Mouse (Mus musculus): ENCODE measurements at regions not wholly inside any gene's neighbourhood (a gene's known extent, or its start where the extent isn't known, plus 50 kb on each side); places are given as distances from the start of the nearest gene placed in this dataset.

GRCm38 (mm10) chr10:126770446-126771020 lies 130.6 kb downstream of the Atp23 start:
- Histone ChIP-seq H3K36me3 (ENCODE audit: control insufficient read depth, insufficient read depth, low read length, poor library complexity, severe bottlenecking) (no peaks in the 10 kb centered on the region), H3K27me3 (ENCODE audit: control insufficient read depth, insufficient read depth, low read length, poor library complexity, severe bottlenecking) (no peaks in the 10 kb centered on the region)
- no peak for DNase-seq (ENCODE audit: low read depth, low spot score)

- Histone ChIP-seq H3K36me3 (ENCODE audit: control insufficient read depth, insufficient read depth, low read length, poor library complexity, severe bottlenecking) (no peaks in the 10 kb centered on the region), H3K27me3 (ENCODE audit: control insufficient read depth, insufficient read depth, low read length, poor library complexity, severe bottlenecking) (no peaks in the 10 kb centered on the region)
- no peak for DNase-seq (ENCODE audit: low read depth, low spot score)
Observed at GRCm38 (mm10) chr10:126765648-126766047, 135.5 kb downstream of the Atp23 start.

GRCm38 (mm10) chr10:126764740-126765139 lies 136.4 kb downstream of the Atp23 start:
- no peaks in the 10 kb centered on the region for H3K27me3 ChIP-seq (ENCODE audit: control insufficient read depth, insufficient read depth, low read length, poor library complexity, severe bottlenecking)
- no peaks in the 10 kb centered on the region for H3K36me3 ChIP-seq (ENCODE audit: control insufficient read depth, insufficient read depth, low read length, poor library complexity, severe bottlenecking)
- no peak for DNase-seq (ENCODE audit: low read depth, low spot score)

- DNase-seq (ENCODE audit: low read depth, low spot score) = no peak
- H3K36me3 ChIP-seq (ENCODE audit: control insufficient read depth, insufficient read depth, low read length, poor library complexity, severe bottlenecking) = no peaks in the 10 kb centered on the region
- H3K27me3 ChIP-seq (ENCODE audit: control insufficient read depth, insufficient read depth, low read length, poor library complexity, severe bottlenecking) = no peaks in the 10 kb centered on the region
Observed at GRCm38 (mm10) chr10:126763976-126764375, 137.2 kb downstream of the Atp23 start.

GRCm38 (mm10) chr10:126758682-126759081 lies 142.5 kb downstream of the Atp23 start:
- Histone ChIP-seq H3K36me3 (ENCODE audit: control insufficient read depth, insufficient read depth, low read length, poor library complexity, severe bottlenecking) (no peaks in the 10 kb centered on the region), H3K27me3 (ENCODE audit: control insufficient read depth, insufficient read depth, low read length, poor library complexity, severe bottlenecking) (no peaks in the 10 kb centered on the region)
- DNase-seq (ENCODE audit: low read depth, low spot score) = no peak

GRCm38 (mm10) chr10:126753201-126753600 lies 148.0 kb downstream of the Atp23 start:
- H3K36me3 ChIP-seq (ENCODE audit: control insufficient read depth, insufficient read depth, low read length, poor library complexity, severe bottlenecking) = no peaks in the 10 kb centered on the region
- no peaks in the 10 kb centered on the region for H3K27me3 ChIP-seq (ENCODE audit: control insufficient read depth, insufficient read depth, low read length, poor library complexity, severe bottlenecking)
- DNase-seq (ENCODE audit: low read depth, low spot score) = no peak

GRCm38 (mm10) chr10:126752699-126753098 lies 148.5 kb downstream of the Atp23 start:
- no peaks in the 10 kb centered on the region for H3K36me3 ChIP-seq (ENCODE audit: control insufficient read depth, insufficient read depth, low read length, poor library complexity, severe bottlenecking)
- no peak for DNase-seq (ENCODE audit: low read depth, low spot score)
- H3K27me3 ChIP-seq (ENCODE audit: control insufficient read depth, insufficient read depth, low read length, poor library complexity, severe bottlenecking) = no peaks in the 10 kb centered on the region

GRCm38 (mm10) chr10:126748696-126749466 lies 152.3 kb downstream of the Atp23 start:
- Histone ChIP-seq H3K36me3 (ENCODE audit: control insufficient read depth, insufficient read depth, low read length, poor library complexity, severe bottlenecking) (no peaks in the 10 kb centered on the region), H3K27me3 (ENCODE audit: control insufficient read depth, insufficient read depth, low read length, poor library complexity, severe bottlenecking) (no peaks in the 10 kb centered on the region)
- no peak for DNase-seq (ENCODE audit: low read depth, low spot score)

- Histone ChIP-seq H3K36me3 (ENCODE audit: control insufficient read depth, insufficient read depth, low read length, poor library complexity, severe bottlenecking) (no peaks in the 10 kb centered on the region), H3K27me3 (ENCODE audit: control insufficient read depth, insufficient read depth, low read length, poor library complexity, severe bottlenecking) (no peaks in the 10 kb centered on the region)
- no peak for DNase-seq (ENCODE audit: low read depth, low spot score)
Observed at GRCm38 (mm10) chr10:126734661-126735060, 166.5 kb downstream of the Atp23 start.

GRCm38 (mm10) chr10:126727840-126728239 lies 173.3 kb downstream of the Atp23 start:
- no peaks in the 10 kb centered on the region for H3K27me3 ChIP-seq (ENCODE audit: control insufficient read depth, insufficient read depth, low read length, poor library complexity, severe bottlenecking)
- no peaks in the 10 kb centered on the region for H3K36me3 ChIP-seq (ENCODE audit: control insufficient read depth, insufficient read depth, low read length, poor library complexity, severe bottlenecking)
- no peak for DNase-seq (ENCODE audit: low read depth, low spot score)

- no peak for DNase-seq (ENCODE audit: low read depth, low spot score)
- Histone ChIP-seq H3K27me3 (ENCODE audit: control insufficient read depth, insufficient read depth, low read length, poor library complexity, severe bottlenecking) (no peaks in the 10 kb centered on the region), H3K36me3 (ENCODE audit: control insufficient read depth, insufficient read depth, low read length, poor library complexity, severe bottlenecking) (no peaks in the 10 kb centered on the region)
Observed at GRCm38 (mm10) chr10:126717961-126718360, 183.2 kb downstream of the Atp23 start.

GRCm38 (mm10) chr10:126711758-126712157 lies 189.4 kb downstream of the Atp23 start:
- DNase-seq (ENCODE audit: low read depth, low spot score) = no peak
- no peaks in the 10 kb centered on the region for H3K27me3 ChIP-seq (ENCODE audit: control insufficient read depth, insufficient read depth, low read length, poor library complexity, severe bottlenecking)
- no peaks in the 10 kb centered on the region for H3K36me3 ChIP-seq (ENCODE audit: control insufficient read depth, insufficient read depth, low read length, poor library complexity, severe bottlenecking)

GRCm38 (mm10) chr10:126709219-126709917 lies 191.8 kb downstream of the Atp23 start:
- no peaks in the 10 kb centered on the region for H3K36me3 ChIP-seq (ENCODE audit: control insufficient read depth, insufficient read depth, low read length, poor library complexity, severe bottlenecking)
- H3K27me3 ChIP-seq (ENCODE audit: control insufficient read depth, insufficient read depth, low read length, poor library complexity, severe bottlenecking) = no peaks in the 10 kb centered on the region
- DNase-seq (ENCODE audit: low read depth, low spot score) = no peak

- no peak for DNase-seq (ENCODE audit: low read depth, low spot score)
- no peaks in the 10 kb centered on the region for H3K36me3 ChIP-seq (ENCODE audit: control insufficient read depth, insufficient read depth, low read length, poor library complexity, severe bottlenecking)
- H3K27me3 ChIP-seq (ENCODE audit: control insufficient read depth, insufficient read depth, low read length, poor library complexity, severe bottlenecking) = no peaks in the 10 kb centered on the region
Observed at GRCm38 (mm10) chr10:126708730-126709129, 192.4 kb downstream of the Atp23 start.

- H3K36me3 ChIP-seq (ENCODE audit: control insufficient read depth, insufficient read depth, low read length, poor library complexity, severe bottlenecking) = no peaks in the 10 kb centered on the region
- H3K27me3 ChIP-seq (ENCODE audit: control insufficient read depth, insufficient read depth, low read length, poor library complexity, severe bottlenecking) = no peaks in the 10 kb centered on the region
- no peak for DNase-seq (ENCODE audit: low read depth, low spot score)
Observed at GRCm38 (mm10) chr10:126708215-126708614, 192.9 kb downstream of the Atp23 start.
